Mouse (Mus musculus) midbrain, postnatal 0 days (tissue): ENCODE data around the gene Akap13. TPM values are rescaled to one million over a fixed set of nuclear protein-coding genes. Genes with fewer than 3 reads are reported as not detected.
"Not testable (repeated sequence)": the region's sequence is repeated elsewhere in the genome, so short reads cannot be mapped to it uniquely, and the experiment has no call there.

ENCODE experiments used
- ATAC-seq: fragments of 200-750 bp; cut with Nextera tagmentation; 2 replicates; pipeline ENCODE4 v1.8.0; 2017; ENCODE audit warnings: moderate number of reproducible peaks, mild to moderate bottlenecking, moderate TSS enrichment, moderate library complexity; ENCODE audit not compliant: low FRiP score
- DNase-seq: peaks from one replicate; pipeline ENCODE4 v3.0.0-alpha.2; 2015; ENCODE audit warnings: low spot score
- H3K27ac ChIP-seq: fragments of 300-500 bp; sonication (generic); 2 replicates; pipeline ENCODE4 v1.5.1; 2014; ENCODE audit warnings: low read depth, mild to moderate bottlenecking, low read length, mixed read lengths
- H3K27me3 ChIP-seq: fragments of 300-500 bp; sonication (generic); 2 replicates; pipeline ENCODE4 v1.6.1; 2014; ENCODE audit warnings: low read length, control low read depth, mixed read lengths; ENCODE audit not compliant: insufficient read depth
- H3K36me3 ChIP-seq: fragments of 300-500 bp; sonication (generic); 2 replicates; pipeline ENCODE4 v1.6.1; 2014; ENCODE audit warnings: low read length, control low read depth, mixed read lengths; ENCODE audit not compliant: insufficient read depth
- H3K4me1 ChIP-seq: fragments of 300-500 bp; sonication (generic); 2 replicates; pipeline ENCODE4 v1.6.1; 2014; ENCODE audit warnings: mild to moderate bottlenecking, control low read depth, antibody characterized with exemption, low read length, mixed read lengths; ENCODE audit not compliant: insufficient read depth
- H3K4me2 ChIP-seq: fragments of 300-500 bp; sonication (generic); 2 replicates; pipeline ENCODE4 v1.6.1; 2014; ENCODE audit warnings: low read depth, mild to moderate bottlenecking, low read length, mixed read lengths; ENCODE audit not compliant: poor library complexity, severe bottlenecking
- H3K4me3 ChIP-seq: fragments of 300-500 bp; sonication (generic); 2 replicates; pipeline ENCODE4 v1.5.1; 2014; ENCODE audit warnings: low read depth, mild to moderate bottlenecking, low read length, moderate library complexity
- H3K9ac ChIP-seq: fragments of 300-500 bp; sonication (generic); replicated peaks from 2 replicates; pipeline ENCODE4 v1.6.1; 2014; ENCODE audit warnings: mild to moderate bottlenecking, low read length, moderate library complexity, mixed read lengths; ENCODE audit not compliant: poor library complexity, severe bottlenecking
- H3K9me3 ChIP-seq: fragments of 300-500 bp; sonication (generic); 2 replicates; pipeline ENCODE4 v1.6.1; 2016; ENCODE audit warnings: low read length, control low read depth
- CTCF ChIP-seq: IDR thresholded peaks from 2 replicates; pipeline ENCODE4 v1.5.1; 2016; ENCODE audit warnings: antibody characterized with exemption, mild to moderate bottlenecking
- WGBS: fragments of 180-500 bp; shearing (Covaris S2); extraction: QIAGEN DNeasy Blood & Tissue Kit; methylation state at CpG from one replicate; pipeline ENCODE4 v1.1.7; 2014; 5-methylcytosine and 5-hydroxymethylcytosine counted together
- polyA plus RNA-seq: library from polyadenylated mRNA; unstranded; fragments of >200 nt; fragmentation: Nextera tagmentation; extraction: Ambion mirVana; gene quantifications from 2 replicates; pipeline ENCODE4 v1.2.1, GENCODE M21; 2015
- total RNA-seq: library from RNA; depleted of rRNA; stranded (reverse); fragments of >200 nt; gene quantifications from 2 replicates; pipeline ENCODE4 v1.2.3, GENCODE M21; 2014

Gene Akap13
- total and polyA plus RNA-seq, 2 experiments from 2014 or later, result 11.7 to 24.6 TPM

- DNase-seq, result peak; percentile 83
- peak; percentile 69 for ATAC-seq
Observed at GRCm38 (mm10) chr7:75755861-75756449, 300.6 kb downstream of the Akap13 start.

GRCm38 (mm10) chr7:75759992-75760514, 304.7 kb downstream of the Akap13 start:
- ATAC-seq, result no peak

More at GRCm38 (mm10) chr7:75755861-75756449, 300.6 kb downstream of the Akap13 start:
- no peak overlapping the region for H3K4me3 ChIP-seq
- WGBS, result 46% methylated on average over 8 of the region's 8 CpGs
- H3K36me3 ChIP-seq, result peaks cover 4% of the 10 kb centered on the region; the same call in 1 of the 2 replicates
- no peak overlapping the region for H3K9ac ChIP-seq
- no peak overlapping the region for H3K4me2 ChIP-seq
- no peaks in the 10 kb centered on the region for H3K27me3 ChIP-seq
- peak overlapping the region; percentile 55; the same call in 1 of the 2 replicates for H3K27ac ChIP-seq
- TF ChIP-seq CTCF, result no peak
- H3K9me3 ChIP-seq, result no peaks in the 10 kb centered on the region
- no peaks in the 10 kb centered on the region for H3K4me1 ChIP-seq

GRCm38 (mm10) chr7:75760661-75761319, 305.5 kb downstream of the Akap13 start:
- not testable (repeated sequence) for H3K36me3 ChIP-seq, H3K9me3 ChIP-seq, DNase-seq, H3K4me1 ChIP-seq, H3K4me3 ChIP-seq, H3K27me3 ChIP-seq, H3K9ac ChIP-seq, ATAC-seq, H3K4me2 ChIP-seq, H3K27ac ChIP-seq
- WGBS, result 83% methylated on average over 4 of the region's 4 CpGs

More at GRCm38 (mm10) chr7:75759992-75760514, 304.7 kb downstream of the Akap13 start:
- Histone ChIP-seq H3K36me3 (no peaks in the 10 kb centered on the region), H3K4me2 (no peak overlapping the region), H3K4me1 (no peaks in the 10 kb centered on the region), H3K27ac (no peak overlapping the region), H3K9me3 (no peaks in the 10 kb centered on the region), H3K4me3 (no peak overlapping the region), H3K9ac (no peak overlapping the region), H3K27me3 (no peaks in the 10 kb centered on the region)
- peak; percentile 22 for DNase-seq
- TF ChIP-seq CTCF, result no peak
- 73% methylated on average over 7 of the region's 7 CpGs for WGBS

DNA sequence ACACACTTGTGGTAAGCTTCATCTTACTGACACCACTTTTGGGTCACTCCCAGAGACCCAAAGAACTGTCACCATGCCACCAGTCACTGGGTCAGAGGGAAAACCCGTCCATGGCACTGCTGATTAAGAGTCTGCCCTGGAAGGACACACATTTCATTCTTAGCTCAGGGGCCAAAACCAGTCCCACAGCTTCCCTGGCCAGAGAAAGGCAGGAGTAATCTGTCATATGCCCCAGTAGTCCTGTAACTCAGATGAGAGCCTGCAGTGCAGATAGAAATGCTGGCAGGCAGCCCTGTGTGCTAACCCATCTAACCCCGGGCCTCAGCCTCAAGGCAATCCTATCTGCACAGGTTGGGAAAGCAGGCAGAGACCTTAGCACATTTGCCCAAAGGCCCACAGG, 306.9 kb downstream of the Akap13 start:
- H3K4me3 ChIP-seq, H3K4me1 ChIP-seq, H3K4me2 ChIP-seq, DNase-seq, H3K27ac ChIP-seq, H3K9me3 ChIP-seq, ATAC-seq, H3K9ac ChIP-seq, H3K27me3 ChIP-seq, H3K36me3 ChIP-seq: not testable (repeated sequence)
- WGBS, result 60% methylated on average over 1 of the region's 2 CpGs

DNA sequence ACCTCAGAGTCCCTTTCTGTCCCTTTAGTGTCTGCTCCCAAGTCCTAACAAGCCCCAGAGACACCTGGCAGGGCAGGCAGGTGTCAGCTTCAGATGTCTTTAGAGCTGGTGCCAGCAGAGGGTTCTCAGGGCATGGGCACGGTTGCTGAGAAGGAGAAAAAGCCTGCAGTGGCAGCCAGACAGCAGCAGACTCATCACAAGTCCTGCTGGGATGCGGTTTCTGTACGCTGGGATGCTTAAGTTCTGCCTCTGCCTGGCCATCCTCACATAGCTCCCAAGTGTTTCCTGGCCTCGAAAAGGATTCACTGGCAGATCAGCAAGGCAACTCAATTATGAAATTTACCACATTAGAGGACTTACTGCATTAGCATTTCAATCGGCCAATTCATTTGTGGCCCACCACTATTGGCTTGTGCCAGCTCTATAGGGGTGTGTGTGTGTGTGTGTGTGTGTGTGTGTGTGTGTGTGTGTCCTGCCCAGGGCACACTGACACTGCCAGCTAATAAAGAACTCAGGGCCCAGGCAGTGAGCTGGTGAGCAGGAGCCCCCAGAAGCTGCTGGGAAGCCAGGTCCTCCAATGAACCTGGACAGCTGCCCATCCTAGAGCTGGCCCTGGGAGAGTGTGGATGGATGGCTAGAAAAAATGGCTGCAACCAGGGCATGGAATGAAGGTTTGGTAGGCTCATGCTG, 311.9 kb downstream of the Akap13 start:
- not testable (repeated sequence) for H3K27me3 ChIP-seq, H3K9me3 ChIP-seq, DNase-seq, H3K27ac ChIP-seq, H3K9ac ChIP-seq, H3K4me3 ChIP-seq, H3K4me2 ChIP-seq, H3K36me3 ChIP-seq, H3K4me1 ChIP-seq
- WGBS, result 75% methylated on average over 1 of the region's 5 CpGs
- ATAC-seq, result peak; percentile 69; the same call in 1 of the 2 replicates

DNA sequence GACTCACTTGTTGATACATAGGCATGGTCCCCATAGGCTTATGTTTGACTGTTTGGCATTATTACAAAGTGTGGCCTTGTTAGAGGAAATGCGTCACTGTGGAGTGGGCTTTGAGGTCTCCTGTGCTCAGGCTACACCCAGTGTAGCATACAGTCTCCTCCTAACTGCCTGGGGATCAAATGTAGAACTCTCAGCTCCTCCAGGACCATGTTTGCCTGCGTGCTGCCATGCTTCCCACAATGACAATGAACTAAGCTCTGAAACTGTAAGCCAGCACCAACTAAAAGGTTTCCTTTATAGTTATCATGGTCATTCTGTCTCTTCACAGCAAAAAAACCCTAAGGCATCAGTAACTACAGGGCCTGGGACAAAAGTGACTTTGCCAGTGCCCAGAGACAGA, 312.8 kb downstream of the Akap13 start:
- no peaks in the 10 kb centered on the region for H3K9me3 ChIP-seq
- H3K4me1 ChIP-seq, result no peaks in the 10 kb centered on the region
- no peak for ATAC-seq
- H3K27ac ChIP-seq, result no peak overlapping the region
- H3K9ac ChIP-seq, result no peak overlapping the region
- no peak overlapping the region for H3K4me3 ChIP-seq
- no peak for TF ChIP-seq CTCF
- H3K27me3 ChIP-seq, result no peaks in the 10 kb centered on the region
- no peak for DNase-seq
- H3K4me2 ChIP-seq, result no peak overlapping the region
- 77% methylated on average over 2 of the region's 2 CpGs for WGBS
- H3K36me3 ChIP-seq, result no peaks in the 10 kb centered on the region
